Mouse (Mus musculus) heart, embryonic 10.5 days (tissue): ENCODE data around the gene Snai3. TPM values are rescaled to one million over a fixed set of nuclear protein-coding genes. Genes with fewer than 3 reads are reported as not detected.

Experiments
- DNase-seq: peaks from one replicate; pipeline ENCODE4 v3.0.0-alpha.2; 2017; ENCODE audit warnings: low spot score
- H3K27ac ChIP-seq: fragments of 300-500 bp; sonication (generic); 2 replicates; pipeline ENCODE4 v1.5.1; 2016; ENCODE audit warnings: mild to moderate bottlenecking
- H3K27me3 ChIP-seq: fragments of 300-500 bp; sonication (generic); 2 replicates; pipeline ENCODE4 v1.6.1; 2016; ENCODE audit warnings: mild to moderate bottlenecking; ENCODE audit not compliant: poor library complexity, insufficient read depth, severe bottlenecking
- H3K36me3 ChIP-seq: fragments of 300-500 bp; sonication (generic); 2 replicates; pipeline ENCODE4 v1.6.1; 2016; ENCODE audit warnings: mild to moderate bottlenecking, moderate library complexity
- H3K4me1 ChIP-seq: fragments of 300-500 bp; sonication (generic); 2 replicates; pipeline ENCODE4 v1.6.1; 2016; ENCODE audit warnings: mild to moderate bottlenecking
- H3K4me3 ChIP-seq: fragments of 300-500 bp; sonication (generic); 2 replicates; pipeline ENCODE4 v1.5.1; 2016; ENCODE audit warnings: mild to moderate bottlenecking, moderate library complexity
- H3K9me3 ChIP-seq: fragments of 300-500 bp; sonication (generic); 2 replicates; pipeline ENCODE4 v1.6.1; 2016; ENCODE audit warnings: mild to moderate bottlenecking, moderate library complexity
- WGBS: fragments of 180-500 bp; shearing (Covaris S2); methylation state at CpG from one replicate; pipeline ENCODE4 v1.1.7; 2016; 5-methylcytosine and 5-hydroxymethylcytosine counted together
- polyA plus RNA-seq: library from polyadenylated mRNA; unstranded; fragments of >200 nt; fragmentation: Nextera tagmentation; extraction: Ambion mirVana; gene quantifications from 2 replicates; pipeline ENCODE4 v1.2.1, GENCODE M21; 2016

Gene Snai3
- 2.3 and 6.6 TPM in 2 replicates for polyA plus RNA-seq

DNA sequence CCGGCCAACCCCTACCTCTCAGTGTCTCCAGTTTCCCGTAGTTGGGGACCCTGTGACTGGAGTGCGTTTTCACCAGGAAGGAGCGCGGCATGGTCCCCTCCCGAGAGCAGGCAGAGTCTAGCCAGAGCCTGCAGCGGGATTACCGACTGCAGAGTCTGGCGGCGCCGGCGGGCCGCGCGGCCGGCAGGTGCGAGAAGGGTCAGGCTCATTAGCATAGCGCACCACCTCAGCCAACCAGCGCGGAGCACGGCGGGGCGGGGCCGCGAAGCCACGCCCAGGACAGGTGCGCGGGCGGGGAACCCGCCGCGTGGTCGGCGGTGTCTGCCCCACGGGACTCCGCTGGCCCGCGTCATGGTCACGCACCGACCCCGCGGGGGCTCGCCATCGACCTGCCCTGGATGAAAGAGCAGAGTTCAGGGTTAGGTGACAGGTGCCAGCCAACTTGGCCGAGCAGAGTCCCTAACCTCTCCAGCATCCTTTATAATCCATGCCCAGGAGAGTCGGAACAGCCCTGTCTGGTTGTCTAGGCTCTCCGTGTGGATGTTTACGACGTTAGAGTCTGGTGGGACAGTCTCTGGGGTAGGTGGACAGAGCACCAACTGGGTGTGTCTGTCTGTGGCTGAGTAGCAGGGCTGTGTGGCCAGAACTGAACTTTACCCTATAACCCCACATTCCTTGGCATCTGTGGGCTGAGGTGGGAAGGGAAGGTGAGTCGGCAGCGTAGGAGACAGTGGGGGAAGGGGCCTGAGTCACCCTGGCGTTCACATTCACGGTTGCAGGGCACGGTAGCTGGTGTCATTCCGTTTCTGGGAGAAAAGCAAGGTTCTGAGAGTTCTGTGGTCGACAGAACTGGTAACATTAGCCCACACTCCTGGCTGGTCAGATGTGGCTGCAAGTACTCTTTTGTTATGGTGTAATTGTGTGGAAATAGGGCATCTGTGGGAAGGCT lies at the start of gene Snai3:
Snai3 (minus strand) TSS at position 210 of the 949 bp plus-strand sequence.
- no peaks in the 10 kb centered on the region for H3K9me3 ChIP-seq
- H3K4me1 ChIP-seq: peaks cover 77% of the 10 kb centered on the region
- DNase-seq: no peak
- peaks cover 15% of the 10 kb centered on the region; the same call in 1 of the 2 replicates for H3K36me3 ChIP-seq
- 2% methylated on average over 56 of the region's 56 CpGs for WGBS
- H3K4me3 ChIP-seq: peak within 1 kb of the TSS; percentile 61
- peaks cover 63% of the 10 kb centered on the region for H3K27me3 ChIP-seq
- peak within 1 kb of the TSS; percentile 73 for H3K27ac ChIP-seq

DNA sequence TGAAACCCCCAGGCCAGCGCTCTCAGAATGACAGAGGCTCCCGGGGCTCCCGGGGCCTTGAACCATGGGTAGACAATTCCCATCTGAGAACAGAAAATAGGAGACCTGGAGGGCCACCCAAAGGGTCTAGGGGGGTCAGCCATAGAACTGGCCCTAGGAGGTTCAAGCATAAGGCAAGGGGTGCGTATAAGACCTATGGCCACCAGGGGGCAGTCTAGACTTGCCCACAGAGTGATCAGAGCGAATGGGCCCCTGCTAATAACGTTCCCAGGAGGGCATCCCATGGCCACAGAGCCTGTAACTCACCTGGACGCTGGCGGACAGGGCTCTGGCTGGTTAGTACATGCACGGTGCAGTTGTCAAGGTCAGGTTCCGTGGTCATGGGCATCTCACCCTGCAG lies 40.3 kb upstream of the Snai3 start:
- Histone ChIP-seq H3K4me3 (no peak overlapping the region), H3K4me1 (peaks cover 26% of the 10 kb centered on the region), H3K36me3 (peaks cover 86% of the 10 kb centered on the region), H3K27ac (no peak overlapping the region), H3K9me3 (no peaks in the 10 kb centered on the region), H3K27me3 (no peaks in the 10 kb centered on the region)
- 38% methylated on average over 10 of the region's 10 CpGs for WGBS
- peak; percentile 91 for DNase-seq

DNA sequence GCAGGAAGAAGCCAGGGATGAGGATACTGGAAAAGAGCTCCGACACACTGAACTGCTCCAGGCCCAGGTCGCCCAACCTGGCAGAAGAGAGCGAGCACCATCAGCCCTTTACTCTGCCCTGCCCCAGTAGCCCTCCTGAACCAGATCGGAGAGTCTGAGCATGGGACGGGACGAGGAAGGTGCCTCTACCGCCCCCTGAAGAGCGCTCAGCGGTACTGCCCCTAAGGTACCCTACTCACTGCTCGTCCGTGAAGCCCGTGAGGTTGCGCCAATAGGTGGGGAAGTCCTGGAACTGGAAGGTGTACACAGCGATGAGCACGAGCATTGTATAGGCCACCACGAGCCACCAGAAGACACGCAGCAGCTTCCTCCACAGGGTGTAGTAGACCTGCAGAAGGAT lies 37.4 kb upstream of the Snai3 start:
- Histone ChIP-seq H3K36me3 (peaks cover 95% of the 10 kb centered on the region), H3K27ac (peak overlapping the region; percentile 50), H3K27me3 (no peaks in the 10 kb centered on the region), H3K9me3 (no peaks in the 10 kb centered on the region), H3K4me1 (peaks cover 14% of the 10 kb centered on the region), H3K4me3 (no peak overlapping the region)
- no peak for DNase-seq
- 77% methylated on average over 17 of the region's 17 CpGs for WGBS

- Histone ChIP-seq H3K4me3 (no peak overlapping the region), H3K27me3 (no peaks in the 10 kb centered on the region), H3K9me3 (no peaks in the 10 kb centered on the region), H3K27ac (peak overlapping the region; percentile 50; the same call in 1 of the 2 replicates), H3K4me1 (peaks cover 13% of the 10 kb centered on the region; the same call in 1 of the 2 replicates), H3K36me3 (peaks cover 98% of the 10 kb centered on the region)
- DNase-seq: no peak
- WGBS: 81% methylated on average over 12 of the region's 12 CpGs
Measured at GRCm38 (mm10) chr8:122497016-122497734, 36.6 kb upstream of the Snai3 start.

GRCm38 (mm10) chr8:122488387-122488786 lies 27.9 kb upstream of the Snai3 start:
- Histone ChIP-seq H3K27me3 (no peaks in the 10 kb centered on the region), H3K9me3 (no peaks in the 10 kb centered on the region), H3K27ac (no peak overlapping the region), H3K36me3 (peaks cover 97% of the 10 kb centered on the region), H3K4me1 (no peaks in the 10 kb centered on the region), H3K4me3 (no peak overlapping the region)
- DNase-seq: no peak
- 94% methylated on average over 9 of the region's 9 CpGs for WGBS

- no peaks in the 10 kb centered on the region for H3K4me1 ChIP-seq
- no peak overlapping the region for H3K27ac ChIP-seq
- no peaks in the 10 kb centered on the region for H3K27me3 ChIP-seq
- peaks cover 100% of the 10 kb centered on the region for H3K36me3 ChIP-seq
- 94% methylated on average over 12 of the region's 12 CpGs for WGBS
- no peaks in the 10 kb centered on the region for H3K9me3 ChIP-seq
- H3K4me3 ChIP-seq: no peak overlapping the region
- no peak for DNase-seq
Measured at GRCm38 (mm10) chr8:122484831-122485230, 24.3 kb upstream of the Snai3 start.

GRCm38 (mm10) chr8:122483877-122484276 lies 23.3 kb upstream of the Snai3 start:
- DNase-seq: no peak

DNA sequence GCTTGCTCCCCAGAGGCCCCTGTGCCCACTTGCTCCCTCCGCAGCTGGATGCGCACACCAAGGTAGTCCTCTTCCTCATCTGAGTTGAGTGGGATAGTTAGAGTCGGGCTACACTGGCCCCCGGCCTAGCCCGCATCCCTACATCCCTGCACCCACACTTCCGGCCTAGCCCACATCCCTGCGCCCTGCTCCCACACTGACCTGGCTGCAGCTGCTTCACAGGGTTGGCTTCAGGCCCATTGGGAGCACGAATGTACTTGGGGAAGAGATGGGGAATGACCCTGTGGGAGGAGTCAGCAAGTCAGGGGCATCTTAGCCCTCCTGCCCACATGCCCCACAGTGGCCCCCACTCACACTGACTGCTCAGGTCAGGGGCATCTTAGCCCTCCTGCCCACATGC lies 21.9 kb upstream of the Snai3 start:
- no peaks in the 10 kb centered on the region for H3K27me3 ChIP-seq
- H3K36me3 ChIP-seq: peaks cover 100% of the 10 kb centered on the region
- H3K27ac ChIP-seq: no peak overlapping the region
- 91% methylated on average over 8 of the region's 8 CpGs for WGBS
- H3K4me1 ChIP-seq: peaks cover 2% of the 10 kb centered on the region; the same call in 1 of the 2 replicates
- no peaks in the 10 kb centered on the region for H3K9me3 ChIP-seq
- no peak overlapping the region for H3K4me3 ChIP-seq
- DNase-seq: no peak

More at GRCm38 (mm10) chr8:122483877-122484276, 23.3 kb upstream of the Snai3 start:
- Histone ChIP-seq H3K36me3 (peaks cover 100% of the 10 kb centered on the region), H3K4me3 (no peak overlapping the region), H3K27me3 (no peaks in the 10 kb centered on the region), H3K9me3 (no peaks in the 10 kb centered on the region), H3K4me1 (no peaks in the 10 kb centered on the region), H3K27ac (no peak overlapping the region)
- WGBS: 93% methylated on average over 7 of the region's 7 CpGs

- peak within 1 kb of the TSS; percentile 92 for H3K27ac ChIP-seq
- H3K4me3 ChIP-seq: peak within 1 kb of the TSS; percentile 98
- no peaks in the 10 kb centered on the region for H3K9me3 ChIP-seq
- under 1% methylated on average over 103 of the region's 103 CpGs for WGBS
- peaks cover 60% of the 10 kb centered on the region for H3K36me3 ChIP-seq
- H3K4me1 ChIP-seq: peaks cover 28% of the 10 kb centered on the region
- peak; percentile 93 for DNase-seq
- H3K27me3 ChIP-seq: no peaks in the 10 kb centered on the region
Measured at GRCm38 (mm10) chr8:122475580-122476320, 15.2 kb upstream of the Snai3 start, which contains the start of the genes Rnf166 and Ctu2. TSS of gene Rnf166 (minus strand) at chr8:122476064. TSS of gene Ctu2 (plus strand) at chr8:122476143.

DNA sequence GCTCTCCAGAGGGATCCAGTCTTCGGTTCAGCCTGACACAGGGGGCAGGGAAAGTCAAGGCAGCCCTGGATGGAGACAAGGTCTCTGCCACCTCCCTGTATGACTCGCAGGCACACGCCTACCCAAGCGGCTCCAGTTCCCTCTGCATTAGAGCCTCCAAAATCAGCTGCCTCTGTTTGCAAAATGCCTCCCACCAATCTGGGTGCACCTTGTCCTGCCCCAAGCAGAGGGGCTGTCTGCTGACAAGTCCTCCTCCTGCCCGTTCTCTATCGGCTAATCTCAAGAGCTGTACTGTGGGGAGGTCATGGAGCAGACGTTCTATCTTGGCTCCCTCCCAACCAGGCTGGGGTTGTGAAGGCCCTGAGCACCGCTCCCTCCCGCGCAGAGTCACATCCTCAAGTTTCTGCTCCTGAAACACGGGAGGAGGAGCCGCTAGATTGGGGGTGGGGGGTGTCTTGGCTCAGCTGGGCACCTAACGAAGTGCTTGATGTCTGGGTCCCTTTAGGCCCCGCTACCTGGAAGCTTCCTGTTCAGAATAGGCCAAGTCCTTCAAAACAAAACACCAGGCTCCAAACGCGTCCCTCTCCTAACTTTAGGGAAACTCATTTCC lies 14.5 kb upstream of the Snai3 start:
- Histone ChIP-seq H3K27me3 (no peaks in the 10 kb centered on the region), H3K27ac (peak overlapping the region; percentile 92), H3K4me3 (peak overlapping the region; percentile 98), H3K9me3 (no peaks in the 10 kb centered on the region), H3K36me3 (peaks cover 58% of the 10 kb centered on the region), H3K4me1 (peaks cover 28% of the 10 kb centered on the region)
- 7% methylated on average over 16 of the region's 16 CpGs for WGBS
- no peak for DNase-seq

- Histone ChIP-seq H3K4me1 (peaks cover 38% of the 10 kb centered on the region), H3K36me3 (peaks cover 53% of the 10 kb centered on the region), H3K27ac (no peak overlapping the region), H3K27me3 (no peaks in the 10 kb centered on the region), H3K4me3 (no peak overlapping the region), H3K9me3 (no peaks in the 10 kb centered on the region)
- no peak for DNase-seq
- 86% methylated on average over 8 of the region's 8 CpGs for WGBS
Measured at GRCm38 (mm10) chr8:122473911-122474421, 13.4 kb upstream of the Snai3 start.

DNA sequence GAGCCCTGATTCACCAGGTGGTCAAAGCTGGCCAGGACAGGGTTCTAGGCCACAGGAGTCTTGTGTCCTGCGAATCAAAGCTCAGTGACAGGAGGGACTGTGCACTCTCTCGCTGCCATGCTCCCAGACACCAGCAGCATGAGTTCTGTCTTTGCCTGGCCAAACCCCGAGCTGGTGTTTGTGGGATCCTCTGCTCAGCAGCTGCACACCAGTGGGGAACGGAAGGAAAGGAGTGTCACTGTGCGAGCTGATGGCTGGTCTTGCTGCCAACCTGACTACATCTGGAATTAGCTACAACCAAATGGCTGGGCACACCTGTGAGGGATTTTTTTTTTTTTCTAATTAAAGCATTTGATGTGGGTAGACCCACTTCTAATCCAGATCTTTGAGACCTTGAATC lies 10.2 kb upstream of the Snai3 start:
- H3K4me1 ChIP-seq: peaks cover 26% of the 10 kb centered on the region
- H3K27me3 ChIP-seq: no peaks in the 10 kb centered on the region
- H3K36me3 ChIP-seq: peaks cover 67% of the 10 kb centered on the region
- H3K27ac ChIP-seq: no peak overlapping the region
- no peaks in the 10 kb centered on the region for H3K9me3 ChIP-seq
- H3K4me3 ChIP-seq: no peak overlapping the region
- WGBS: 85% methylated on average over 5 of the region's 5 CpGs
- DNase-seq: no peak
